Mouse (Mus musculus): ENCODE data around the gene Hist3h2a. TPM values are rescaled to one million over a fixed set of nuclear protein-coding genes. Genes with fewer than 3 reads are reported as not detected.

Hist3h2a gene
- 90.4 and 93.3 TPM in 2 replicates for polyA plus RNA-seq (2012; rRNA removed)

DNA sequence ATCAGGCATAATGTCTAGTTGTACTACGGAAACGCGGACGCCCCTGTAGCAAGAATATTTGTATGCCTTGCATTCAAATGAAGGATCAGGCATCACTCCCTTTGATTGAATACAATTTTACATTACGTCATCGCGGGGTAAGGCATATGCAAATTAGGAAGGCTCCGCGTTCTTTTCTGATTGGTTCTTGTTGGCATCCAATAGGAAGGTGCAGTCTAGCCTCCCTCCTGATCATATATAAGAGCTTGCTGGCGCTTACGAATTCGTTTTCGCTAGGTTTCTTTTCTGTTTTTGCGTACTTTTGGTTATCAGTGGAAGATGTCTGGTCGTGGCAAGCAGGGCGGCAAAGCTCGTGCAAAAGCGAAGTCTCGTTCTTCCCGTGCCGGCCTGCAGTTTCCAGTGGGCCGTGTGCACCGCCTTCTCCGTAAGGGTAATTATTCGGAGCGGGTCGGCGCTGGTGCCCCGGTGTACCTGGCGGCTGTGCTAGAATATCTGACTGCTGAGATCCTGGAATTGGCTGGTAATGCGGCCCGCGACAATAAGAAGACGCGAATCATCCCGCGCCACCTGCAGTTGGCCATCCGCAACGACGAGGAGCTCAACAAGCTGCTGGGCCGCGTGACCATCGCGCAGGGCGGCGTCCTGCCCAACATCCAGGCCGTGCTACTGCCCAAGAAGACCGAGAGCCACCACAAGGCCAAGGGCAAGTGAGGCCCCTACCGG, at the start of gene Hist3h2a, which contains the start of gene Trim17:
Gene Hist3h2a (plus strand): TSS at position 266 of the 723 bp plus-strand sequence.
Gene Trim17 (plus strand): TSS at position 266 of the 723 bp plus-strand sequence.

GRCm38 (mm10) chr11:58917745-58918366, 36.6 kb upstream of the Hist3h2a start, which contains the start of gene Btnl10:
TSS of gene Btnl10 (plus strand) at chr11:58917908.

DNA sequence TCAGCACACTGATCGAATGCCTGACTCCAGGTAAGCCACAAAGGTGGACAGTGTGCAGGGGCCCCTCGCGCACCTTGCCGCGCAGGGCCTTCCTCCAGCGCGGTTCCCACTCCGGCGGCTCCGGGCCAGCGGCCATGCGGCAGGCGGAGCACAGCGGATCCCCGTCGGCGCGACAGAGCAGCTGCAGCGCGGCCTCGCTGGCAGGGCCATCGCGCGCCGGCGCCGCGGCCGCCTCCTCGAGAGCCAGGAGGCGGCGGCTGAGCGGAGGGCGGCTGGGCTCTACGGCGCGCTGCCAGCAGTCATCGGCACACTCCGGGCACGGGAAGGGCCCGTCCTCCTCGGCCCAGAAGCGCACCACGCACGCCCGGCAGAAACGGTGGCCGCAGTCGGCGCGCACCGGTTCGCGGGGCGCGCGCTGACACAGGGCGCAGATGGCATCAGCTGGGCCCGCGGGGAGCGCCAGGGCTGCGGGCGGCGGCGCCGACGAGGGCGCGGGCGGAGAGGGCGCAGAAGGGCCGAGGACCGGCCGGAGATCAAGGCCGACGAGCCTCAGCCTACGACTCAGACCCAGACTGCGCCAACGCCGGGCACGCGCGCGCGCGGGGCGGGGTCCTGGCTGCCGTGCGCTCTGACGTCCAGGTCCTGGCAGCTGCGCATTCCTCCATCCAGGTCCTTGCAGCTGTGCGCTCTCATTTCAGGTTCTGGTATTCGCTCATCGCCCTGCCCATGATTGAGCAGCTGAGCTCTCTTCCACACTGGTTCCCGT, 16.0 kb upstream of the Hist3h2a start, which contains the start of gene Rnf187:
Gene Rnf187 (minus strand): TSS at position 595 of the 766 bp plus-strand sequence.

DNA sequence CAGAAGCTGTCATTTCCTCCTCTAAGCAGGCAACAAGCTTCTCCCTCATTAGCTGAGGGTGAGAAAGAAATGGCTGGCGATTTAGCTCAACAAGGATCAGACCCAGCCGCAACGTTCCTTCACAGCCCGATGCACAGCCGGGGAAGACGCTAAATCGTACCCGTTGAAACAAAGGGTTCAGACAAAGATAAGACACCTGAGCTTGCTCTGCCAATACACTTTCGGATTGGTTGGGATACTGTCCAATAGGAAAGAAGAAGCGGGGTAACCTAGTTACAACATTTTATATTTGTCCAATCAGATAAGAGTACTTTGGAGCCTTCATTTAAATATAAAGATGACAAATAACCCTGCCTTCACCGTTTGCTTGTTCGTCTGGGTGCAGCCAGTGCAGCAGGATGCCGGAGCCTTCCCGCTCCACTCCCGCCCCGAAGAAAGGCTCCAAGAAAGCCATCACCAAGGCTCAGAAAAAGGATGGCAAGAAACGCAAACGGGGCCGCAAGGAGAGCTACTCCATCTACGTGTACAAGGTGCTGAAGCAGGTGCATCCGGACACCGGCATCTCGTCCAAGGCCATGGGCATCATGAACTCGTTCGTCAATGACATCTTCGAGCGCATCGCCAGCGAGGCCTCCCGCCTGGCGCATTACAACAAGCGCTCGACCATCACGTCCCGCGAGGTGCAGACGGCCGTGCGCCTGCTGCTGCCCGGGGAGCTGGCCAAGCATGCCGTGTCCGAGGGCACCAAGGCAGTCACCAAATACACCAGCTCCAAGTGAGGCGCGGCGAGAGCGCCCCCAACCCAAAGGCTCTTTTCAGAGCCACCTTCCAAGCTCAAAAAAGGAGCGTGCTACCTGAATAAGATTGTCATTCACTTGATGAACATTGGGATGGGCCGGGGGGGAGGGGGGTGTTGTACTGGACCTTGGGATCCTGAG, 5.7 kb upstream of the Hist3h2a start, which contains the start of gene Hist3h2ba:
Gene Hist3h2ba (plus strand): TSS at position 379 of the 938 bp plus-strand sequence.

DNA sequence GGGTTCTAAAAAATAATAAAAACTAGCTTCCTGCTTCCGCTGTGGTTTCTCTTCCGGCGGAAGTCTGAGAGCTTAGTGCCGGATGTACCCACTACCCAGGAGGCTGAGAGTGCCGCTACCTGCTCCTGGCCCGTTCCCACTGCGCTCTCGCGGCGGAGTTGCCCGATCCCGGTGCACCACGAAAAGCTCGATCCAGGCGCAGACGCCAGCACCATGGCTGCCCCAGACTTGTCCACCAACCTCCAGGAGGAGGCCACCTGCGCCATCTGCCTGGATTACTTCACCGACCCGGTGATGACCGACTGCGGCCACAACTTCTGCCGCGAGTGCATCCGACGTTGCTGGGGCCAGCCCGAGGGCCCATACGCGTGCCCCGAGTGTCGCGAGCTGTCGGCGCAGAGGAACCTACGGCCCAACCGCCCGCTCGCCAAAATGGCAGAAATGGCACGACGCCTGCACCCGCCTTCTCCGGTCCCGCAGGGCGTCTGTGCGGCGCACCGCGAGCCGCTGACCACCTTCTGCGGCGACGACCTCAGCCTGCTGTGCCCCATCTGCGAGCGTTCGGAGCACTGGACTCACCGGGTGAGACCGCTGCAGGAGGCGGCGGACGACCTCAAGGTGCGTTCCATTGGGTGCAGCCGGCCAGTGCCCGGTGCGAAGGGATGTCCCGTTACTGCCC, 23.7 kb downstream of the Hist3h2a start, which contains the start of gene Trim11:
Gene Trim11 (plus strand): TSS at position 67 of the 679 bp plus-strand sequence.

Other genes with a start within 250 kb of the Hist3h2a start
- gene Olfr318, start 230.7 kb upstream of the Hist3h2a start, polyA plus RNA-seq (2012; rRNA removed), result not detected in 2 replicates
- gene Olfr317, start 215.5 kb upstream of the Hist3h2a start, polyA plus RNA-seq (2012; rRNA removed), result 0.28 and 0.29 TPM in 2 replicates
- not detected in 2 replicates for gene Olfr316, start 202.0 kb upstream of the Hist3h2a start, polyA plus RNA-seq (2012; rRNA removed)
- gene Olfr315, start 181.5 kb upstream of the Hist3h2a start, polyA plus RNA-seq (2012; rRNA removed), result not detected in 2 replicates
- gene Olfr314, start 171.7 kb upstream of the Hist3h2a start, polyA plus RNA-seq (2012; rRNA removed), result not detected in 2 replicates
- 2.6 and 4.4 TPM in 2 replicates for gene Fam183b, start 152.7 kb upstream of the Hist3h2a start, polyA plus RNA-seq (2012; rRNA removed)
- gene Olfr313, start 139.7 kb upstream of the Hist3h2a start, polyA plus RNA-seq (2012; rRNA removed), result not detected in 2 replicates
- gene Olfr312, start 125.4 kb upstream of the Hist3h2a start, polyA plus RNA-seq (2012; rRNA removed), result not detected in 2 replicates
- not detected in 2 replicates for gene Olfr311, start 115.4 kb upstream of the Hist3h2a start, polyA plus RNA-seq (2012; rRNA removed)
- 31.0 and 32.6 TPM in 2 replicates for gene Gm12258, start 107.5 kb upstream of the Hist3h2a start, polyA plus RNA-seq (2012; rRNA removed)
- 9.1 TPM in 2 replicates for gene 2810021J22Rik, start 87.5 kb upstream of the Hist3h2a start, polyA plus RNA-seq (2012; rRNA removed)
- 4.9 and 5.9 TPM in 2 replicates for gene Zfp39, start 50.5 kb upstream of the Hist3h2a start, polyA plus RNA-seq (2012; rRNA removed)
- 0.03 and 0.06 TPM in 2 replicates for gene Btnl10, start 36.8 kb upstream of the Hist3h2a start, polyA plus RNA-seq (2012; rRNA removed)
- 557 and 565 TPM in 2 replicates for gene Rnf187, start 15.8 kb upstream of the Hist3h2a start, polyA plus RNA-seq (2012; rRNA removed)
- 491 and 498 TPM in 2 replicates for gene Hist3h2ba, start 5.8 kb upstream of the Hist3h2a start, polyA plus RNA-seq (2012; rRNA removed)
- 2.2 and 2.3 TPM in 2 replicates for gene Trim17, start within 50 bp of the Hist3h2a start, polyA plus RNA-seq (2012; rRNA removed)
- 25.8 and 27.6 TPM in 2 replicates for gene Trim11, start 23.4 kb downstream of the Hist3h2a start, polyA plus RNA-seq (2012; rRNA removed)
- gene Obscn, start 181.7 kb downstream of the Hist3h2a start, polyA plus RNA-seq (2012; rRNA removed), result 2.4 and 3.9 TPM in 2 replicates
- 7.4 and 8.0 TPM in 2 replicates for gene Iba57, start 209.1 kb downstream of the Hist3h2a start, polyA plus RNA-seq (2012; rRNA removed)
- gene Gjc2, start 228.5 kb downstream of the Hist3h2a start, polyA plus RNA-seq (2012; rRNA removed), result 1.2 and 1.3 TPM in 2 replicates
- 226 and 237 TPM in 2 replicates for gene Guk1, start 237.5 kb downstream of the Hist3h2a start, polyA plus RNA-seq (2012; rRNA removed)
- 45.8 and 46.8 TPM in 2 replicates for gene Mrpl55, start 247.8 kb downstream of the Hist3h2a start, polyA plus RNA-seq (2012; rRNA removed)